Mouse (Mus musculus): ENCODE measurements at regions not wholly inside any gene's neighbourhood (a gene's known extent, or its start where the extent isn't known, plus 50 kb on each side); places are given as distances from the start of the nearest gene placed in this dataset.
"Not testable (repeated sequence)": the region's sequence is repeated elsewhere in the genome, so short reads cannot be mapped to it uniquely, and the experiment has no call there.

DNA sequence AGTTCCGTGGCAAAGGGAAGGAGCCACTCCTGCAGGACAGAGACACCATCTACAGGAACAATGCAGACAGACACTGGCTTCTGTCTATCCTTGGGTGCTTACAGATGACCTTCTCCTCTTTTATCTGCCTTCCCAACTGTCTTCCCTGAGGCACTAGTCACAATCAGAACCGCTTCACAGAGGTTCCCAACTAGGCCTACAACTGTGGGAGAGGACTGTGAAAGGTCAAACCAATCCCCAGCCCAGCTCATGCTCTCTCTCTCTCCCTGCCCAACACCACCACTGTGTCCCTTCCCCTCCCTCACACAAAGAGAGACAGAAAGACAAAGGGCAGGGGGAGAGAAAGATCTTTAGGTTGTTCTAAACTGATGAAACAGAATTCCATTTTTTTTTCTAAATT, 61.3 kb downstream of the Tmem17 start:
- DNase-seq: no peak

DNA sequence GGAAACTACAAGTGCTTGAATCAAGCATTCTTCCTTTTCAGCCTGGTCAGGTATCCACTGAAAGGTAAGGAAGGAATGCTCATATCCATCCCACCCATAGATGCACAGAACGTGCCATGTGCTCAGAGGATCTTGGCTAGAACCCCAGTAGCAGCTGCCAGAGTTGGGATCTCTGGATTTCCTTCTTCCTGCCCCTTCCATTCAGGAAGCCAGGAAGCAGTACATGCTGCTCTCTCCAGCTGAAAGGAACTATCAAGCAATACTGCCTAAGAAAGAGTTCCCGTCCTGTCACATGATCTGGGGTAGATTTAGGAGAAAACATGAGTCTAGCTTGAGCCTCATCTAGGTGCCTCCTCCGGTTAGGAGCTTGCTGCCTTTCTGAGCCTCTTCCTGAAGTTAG, 61.9 kb downstream of the Tmem17 start:
- DNase-seq: no peak

DNA sequence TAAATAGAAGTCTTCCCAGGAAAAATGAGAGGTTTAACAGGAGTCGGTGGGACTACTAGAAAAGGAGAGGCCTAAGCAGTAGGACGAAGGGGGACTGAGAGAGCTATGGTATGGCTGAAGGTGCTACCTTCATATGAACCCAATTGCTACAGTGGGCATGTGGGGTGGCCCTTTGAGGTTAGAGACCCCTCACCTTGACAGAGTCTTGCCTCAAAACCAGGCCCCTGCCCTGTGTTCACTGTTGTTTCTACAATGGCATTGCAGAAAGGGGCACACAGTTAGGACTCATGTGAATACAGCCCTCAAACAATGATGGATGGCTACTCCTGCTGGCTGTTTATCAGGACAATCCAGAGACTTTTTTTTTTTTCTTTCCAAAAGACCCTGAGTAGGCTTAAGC, 62.6 kb downstream of the Tmem17 start:
- no peak for DNase-seq

GRCm38 (mm10) chr11:22584100-22584487, 72.2 kb downstream of the Tmem17 start:
- no peak for DNase-seq

DNA sequence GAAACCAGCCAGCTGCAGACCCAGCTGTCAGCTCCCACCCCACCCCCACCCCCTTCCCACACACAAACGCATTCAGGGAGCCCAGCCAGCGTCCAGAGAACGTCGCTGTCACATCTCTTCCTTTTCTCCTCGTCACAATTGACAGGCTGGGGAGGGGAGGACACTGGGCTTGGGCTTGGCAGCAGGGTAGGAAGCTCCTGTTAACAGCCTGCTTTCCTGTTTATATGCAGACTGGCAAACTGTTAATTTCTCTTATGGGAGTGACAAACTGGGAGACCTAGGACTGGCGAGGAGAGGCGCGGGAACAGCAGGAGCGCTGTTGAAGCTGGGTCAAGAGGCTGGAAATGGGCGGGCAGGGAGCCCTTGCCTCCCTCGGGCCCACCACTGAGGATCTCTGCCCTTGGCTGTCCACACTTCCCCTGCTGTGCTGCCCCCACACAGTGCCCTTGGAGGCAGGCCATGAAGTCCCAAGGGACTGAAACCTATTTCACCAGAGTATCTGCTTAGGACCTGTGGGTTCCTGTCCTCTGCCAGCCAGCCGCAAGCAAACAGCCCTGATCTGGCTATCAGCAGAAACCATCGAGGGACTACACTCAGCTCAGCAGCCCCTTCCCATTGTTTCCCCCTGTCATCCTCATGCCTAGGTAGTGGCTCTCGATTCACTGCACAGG, 72.7 kb downstream of the Tmem17 start:
- DNase-seq: peak; percentile 8 to 12

- DNase-seq: peak; percentile 6 to 7
Measured at GRCm38 (mm10) chr11:22587691-22588241, 75.9 kb downstream of the Tmem17 start.

DNA sequence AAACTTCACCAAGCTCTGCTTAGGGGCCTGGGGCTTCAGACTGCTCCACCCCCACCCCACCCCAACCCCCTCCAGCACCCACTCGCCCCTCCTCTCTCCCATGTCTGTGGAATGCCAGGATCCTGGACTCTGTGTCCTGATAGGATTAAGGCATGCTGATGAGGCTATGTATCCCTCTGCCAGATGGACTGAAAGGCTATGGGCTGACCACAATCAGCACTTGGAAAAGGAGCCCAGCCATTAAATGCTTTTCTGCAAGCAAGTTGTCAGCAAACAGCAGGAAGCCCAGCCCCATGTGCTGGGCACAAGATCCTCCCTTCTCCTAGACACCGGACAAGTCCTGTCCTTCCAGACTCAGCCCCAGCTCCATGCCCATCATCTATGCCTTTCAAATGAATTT, 76.7 kb downstream of the Tmem17 start:
- DNase-seq: peak in 1 of 2 experiments; percentile 9

DNA sequence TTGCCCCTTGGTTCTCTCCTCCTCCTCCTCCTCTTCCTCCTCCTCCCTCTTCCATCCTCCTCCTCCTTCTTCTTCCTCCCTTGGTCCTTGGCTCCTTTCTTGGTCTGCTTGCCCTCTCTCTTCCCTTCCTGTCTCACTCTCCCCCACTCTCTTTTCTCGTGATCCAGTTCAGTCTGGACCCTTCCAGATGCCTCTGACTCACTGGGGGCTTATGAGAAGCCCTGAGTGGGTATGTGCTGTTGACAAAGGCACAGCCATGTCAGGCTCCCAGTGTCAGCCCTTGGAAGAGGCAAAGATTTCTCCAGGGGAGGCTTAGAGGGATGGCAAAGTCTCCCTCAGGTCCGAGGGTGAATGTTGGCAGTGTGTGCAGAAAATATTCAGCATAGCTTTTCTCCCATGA, 78.0 kb downstream of the Tmem17 start:
- DNase-seq: no peak

DNA sequence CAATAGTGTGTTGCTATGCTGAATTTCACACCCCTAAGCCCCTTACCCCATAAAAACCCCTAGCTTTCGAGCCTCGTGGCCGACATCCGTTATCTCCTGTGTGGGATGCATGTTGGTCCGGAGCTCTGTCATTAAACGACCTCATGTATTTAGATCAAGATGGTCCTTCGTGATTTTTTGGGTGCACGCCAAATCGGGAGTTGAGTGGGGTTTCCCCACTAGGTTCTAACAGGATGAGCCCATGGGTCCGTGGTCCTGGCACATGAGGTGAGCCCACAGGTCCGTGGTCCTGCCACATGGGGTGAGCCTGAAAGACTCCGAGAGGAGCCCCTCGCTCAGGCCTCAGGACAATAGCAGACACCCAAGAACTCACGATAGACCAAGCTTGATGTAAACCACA, 79.2 kb downstream of the Tmem17 start:
- not testable (repeated sequence) for DNase-seq

DNA sequence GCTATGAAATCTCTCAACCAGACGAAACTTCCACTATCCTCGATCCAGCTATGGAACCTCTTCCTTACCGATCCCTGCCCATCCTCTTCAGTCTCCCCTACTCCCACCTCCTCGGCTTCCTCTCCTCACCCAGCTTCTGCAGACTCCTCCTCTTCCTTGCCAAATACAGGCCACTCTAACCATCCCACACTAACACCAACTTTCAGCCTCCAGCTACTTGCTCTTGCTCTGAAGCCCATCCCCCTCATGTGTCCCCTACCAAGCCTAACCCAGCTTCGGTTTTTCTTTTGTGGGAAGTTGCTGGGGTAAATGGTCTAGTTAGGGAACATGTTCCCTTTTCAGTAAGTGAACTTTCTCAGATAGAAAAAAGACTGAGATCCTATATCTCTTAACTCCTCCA, 80.8 kb downstream of the Tmem17 start:
- DNase-seq: no peak

- no peak for DNase-seq
Measured at GRCm38 (mm10) chr11:22596076-22596804, 84.4 kb downstream of the Tmem17 start.

DNA sequence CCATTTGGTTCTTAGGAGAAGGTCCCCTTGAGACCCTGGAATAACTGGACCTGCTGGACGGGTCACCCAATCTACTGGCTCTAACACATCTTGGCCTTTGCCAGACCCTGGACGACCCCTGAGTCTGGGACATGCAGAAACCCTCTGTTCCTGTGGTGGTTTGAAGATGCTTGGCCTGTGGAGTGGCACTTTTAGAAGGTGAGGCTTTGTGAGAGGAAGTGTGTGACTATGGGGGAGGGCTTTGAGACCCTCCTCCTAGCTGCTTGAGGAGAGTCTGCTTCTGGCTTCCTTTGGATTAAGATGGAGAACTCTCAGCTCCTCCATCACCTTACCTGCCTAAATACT, 84.9 kb downstream of the Tmem17 start:
- no peak for DNase-seq

GRCm38 (mm10) chr11:22600370-22600769, 88.5 kb downstream of the Tmem17 start:
- no peak for DNase-seq

DNA sequence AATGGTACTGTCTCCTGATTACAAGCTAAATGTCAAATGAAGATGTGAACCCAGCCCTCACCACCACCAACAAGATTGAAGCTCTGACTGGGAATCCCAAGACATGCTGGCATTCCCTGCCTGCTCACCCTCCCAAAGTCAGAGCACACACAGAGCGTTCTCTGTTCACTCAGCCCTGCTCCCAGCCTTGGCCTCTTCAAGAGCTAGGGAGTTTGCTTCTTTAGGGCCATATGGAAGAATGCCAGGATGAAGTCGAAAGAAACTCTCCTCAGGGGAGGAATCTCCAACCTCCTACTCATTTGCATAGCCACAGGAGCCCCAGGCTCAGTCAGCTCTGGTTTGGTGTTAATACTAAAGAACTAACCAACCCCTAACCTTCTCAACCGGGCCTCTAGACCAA, 90.1 kb downstream of the Tmem17 start:
- DNase-seq: no peak

- DNase-seq: no peak
Measured at GRCm38 (mm10) chr11:22602610-22603009, 90.7 kb downstream of the Tmem17 start.

DNA sequence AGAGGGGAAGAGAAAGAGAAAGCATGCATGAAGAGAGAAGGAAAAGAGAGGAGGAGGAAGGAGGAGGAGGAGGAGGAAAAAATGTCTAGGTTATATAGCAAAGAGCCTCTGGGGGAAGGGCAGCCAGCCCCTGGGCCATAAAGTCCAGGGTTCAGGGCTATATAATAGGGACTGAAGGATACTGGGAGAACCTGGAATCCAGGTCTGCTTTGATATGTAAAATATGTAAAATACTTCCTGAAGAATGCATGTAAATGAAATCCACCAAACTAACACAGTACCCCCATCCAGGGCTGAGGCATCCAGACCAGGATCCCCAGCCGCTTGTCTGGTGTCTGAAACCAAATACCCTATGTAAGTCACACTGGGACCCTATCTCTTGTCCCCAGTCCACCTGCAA, 91.5 kb downstream of the Tmem17 start:
- DNase-seq: no peak

GRCm38 (mm10) chr11:22606380-22606779, 94.5 kb downstream of the Tmem17 start:
- DNase-seq: no peak

DNA sequence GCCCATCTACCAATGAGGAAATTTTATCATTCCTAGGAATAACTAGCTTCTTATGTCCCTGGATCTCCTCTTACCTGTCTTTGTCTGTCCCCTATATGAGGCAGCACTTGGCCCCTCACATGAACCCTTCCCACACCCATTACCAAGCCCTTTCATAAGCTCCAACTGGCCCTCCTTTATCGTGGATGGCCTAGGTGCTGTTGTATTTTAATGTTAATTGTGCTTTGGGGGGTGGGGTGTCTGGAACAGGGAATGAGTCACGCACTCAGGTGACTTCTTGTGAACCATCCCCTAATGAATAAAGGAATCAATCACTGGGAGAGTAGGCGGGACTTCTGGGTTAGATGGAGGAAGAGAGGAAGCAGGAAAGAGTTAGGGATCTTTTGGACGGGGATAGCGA, 95.8 kb downstream of the Tmem17 start:
- DNase-seq: no peak

GRCm38 (mm10) chr11:22608945-22609344, 97.1 kb downstream of the Tmem17 start:
- no peak for DNase-seq

GRCm38 (mm10) chr11:22610433-22611101, 98.7 kb downstream of the Tmem17 start:
- no peak for DNase-seq

DNA sequence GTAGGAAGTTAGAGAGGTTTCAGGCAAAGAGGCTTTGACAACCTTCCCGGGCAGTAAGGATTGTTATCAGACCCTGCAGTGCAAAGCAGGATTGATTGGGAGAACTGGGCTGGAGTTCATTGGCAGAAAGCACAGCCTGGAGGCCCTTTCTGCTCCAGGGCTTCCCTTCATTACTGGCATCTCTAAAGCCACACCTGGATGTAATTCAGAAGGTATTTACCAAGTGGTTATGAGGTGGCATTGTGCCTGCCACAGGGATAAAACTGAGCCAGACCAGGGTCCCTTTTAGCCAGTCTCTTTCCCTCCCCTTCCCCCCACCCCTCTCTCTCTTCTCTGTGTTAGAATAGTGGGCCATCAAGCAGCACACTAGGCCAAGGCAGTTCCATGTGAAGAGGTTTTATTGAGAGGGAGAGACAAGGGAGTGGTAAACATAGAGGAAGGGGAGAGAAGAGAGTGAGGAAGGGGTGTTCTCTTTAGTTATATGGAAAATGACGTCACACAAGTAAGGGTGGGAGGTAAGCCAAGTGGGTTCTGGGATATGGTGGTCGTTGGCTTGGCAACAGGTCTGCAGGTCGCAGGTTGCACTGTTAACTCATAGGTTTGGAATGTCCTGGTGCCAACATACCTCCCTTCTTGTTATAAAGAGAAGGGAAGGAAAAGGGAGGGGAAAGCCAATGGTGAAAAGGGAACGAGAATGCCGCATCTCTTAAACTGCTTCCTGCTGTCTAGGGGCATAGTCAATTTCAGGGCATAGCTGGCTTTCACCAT, 99.4 kb downstream of the Tmem17 start:
- no peak for DNase-seq

- DNase-seq: no peak
Measured at GRCm38 (mm10) chr11:22613500-22613899, 101.6 kb downstream of the Tmem17 start.

- peak; percentile 80 to 87 for DNase-seq
Measured at GRCm38 (mm10) chr11:22617204-22617874, 105.5 kb downstream of the Tmem17 start.
